Mouse (Mus musculus): ENCODE measurements around the gene Islr2.

DNA sequence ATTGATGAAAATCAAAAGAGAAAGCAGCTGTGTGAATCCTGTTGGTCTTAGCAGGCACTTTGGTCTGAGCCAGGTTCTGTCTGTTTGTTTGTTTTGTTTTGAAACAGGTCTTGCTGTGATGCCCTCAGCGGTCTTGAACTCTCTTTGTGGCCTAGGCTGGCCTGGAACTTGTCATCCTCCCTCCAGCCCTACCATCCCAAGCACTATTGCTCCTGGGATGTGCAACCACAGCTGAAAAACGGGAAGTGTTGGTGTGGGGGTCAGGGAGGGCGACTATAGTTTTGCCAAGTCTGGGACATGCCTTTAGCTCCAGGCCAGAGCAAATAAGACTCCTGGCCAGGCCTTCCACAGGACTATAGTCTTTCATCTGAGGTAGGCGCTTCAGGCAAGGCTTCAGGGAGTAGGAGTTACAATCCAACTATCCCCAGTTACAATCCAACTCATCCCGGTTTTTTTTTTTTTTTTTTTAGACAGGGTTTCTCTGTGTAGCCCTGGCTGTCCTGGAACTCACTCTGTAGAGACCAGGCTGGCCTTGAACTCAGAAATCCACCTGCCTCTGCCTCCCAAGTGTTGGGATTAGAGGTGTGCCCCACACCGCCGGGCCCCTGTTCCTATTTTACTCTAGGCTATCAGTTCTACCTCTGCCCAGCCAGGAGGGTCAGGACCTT lies 44.8 kb upstream of the Islr2 start:
- no peak for TF ChIP-seq CTCF (IDR thresholded peaks at IDR 0.05; ENCODE audit: low read depth, low read length)
- no peak for TF ChIP-seq POLR2AphosphoS5 (IDR thresholded peaks at IDR 0.05; ENCODE audit: insufficient replicate concordance, low read depth, low read length)
- no peak for TF ChIP-seq GATA1 (IDR thresholded peaks at IDR 0.05; ENCODE audit: borderline replicate concordance, low read length)

Data from G1E (cell line).